Mouse (Mus musculus) heart, postnatal 0 days (tissue): ENCODE data around the gene Dbp. TPM values are rescaled to one million over a fixed set of nuclear protein-coding genes. Genes with fewer than 3 reads are reported as not detected.
A peak's percentile ranks its signal among the peaks of the same experiment; 100 is the strongest.

Experiments
- ATAC-seq: fragments of 200-750 bp; cut with Nextera tagmentation; 2 replicates; pipeline ENCODE4 v1.8.0; 2017; ENCODE audit warnings: low read depth, moderate number of reproducible peaks, moderate library complexity; ENCODE audit not compliant: insufficient read depth
- DNase-seq: peaks from one replicate; pipeline ENCODE4 v3.0.0-alpha.2; 2016; ENCODE audit warnings: low spot score
- H3K27ac ChIP-seq: fragments of 300-500 bp; sonication (generic); 2 replicates; pipeline ENCODE4 v1.5.1; 2014; ENCODE audit warnings: low read depth, mild to moderate bottlenecking
- H3K27me3 ChIP-seq: fragments of 300-500 bp; sonication (generic); 2 replicates; pipeline ENCODE4 v1.6.1; 2014; ENCODE audit warnings: low read length, mixed read lengths; ENCODE audit not compliant: control insufficient read depth, insufficient read depth
- H3K36me3 ChIP-seq: fragments of 300-500 bp; sonication (generic); replicated peaks from 2 replicates; pipeline ENCODE4 v1.6.1; 2014; ENCODE audit warnings: low read length, mixed read lengths; ENCODE audit not compliant: control insufficient read depth, insufficient read depth
- H3K4me1 ChIP-seq: fragments of 300-500 bp; sonication (generic); 2 replicates; pipeline ENCODE4 v1.6.1; 2014; ENCODE audit warnings: antibody characterized with exemption; ENCODE audit not compliant: control insufficient read depth, insufficient read depth
- H3K4me2 ChIP-seq: fragments of 300-500 bp; sonication (generic); 2 replicates; pipeline ENCODE4 v1.6.1; 2014; ENCODE audit warnings: low read depth, mild to moderate bottlenecking, low read length, moderate library complexity
- H3K4me3 ChIP-seq: fragments of 300-500 bp; sonication (generic); 2 replicates; pipeline ENCODE4 v1.5.1; 2014; ENCODE audit warnings: low read depth, low read length
- H3K9ac ChIP-seq: fragments of 300-500 bp; sonication (generic); replicated peaks from 2 replicates; pipeline ENCODE4 v1.6.1; 2014; ENCODE audit warnings: low read depth, low read length, mixed read lengths
- H3K9me3 ChIP-seq: fragments of 300-500 bp; sonication (generic); replicated peaks from 2 replicates; pipeline ENCODE4 v1.6.1; 2016; ENCODE audit warnings: low read length; ENCODE audit not compliant: control insufficient read depth
- CTCF ChIP-seq: IDR thresholded peaks from 2 replicates; pipeline ENCODE4 v1.5.1; 2016; ENCODE audit warnings: antibody characterized with exemption, control low read depth, low read depth
- EP300 ChIP-seq: IDR thresholded peaks from 2 replicates; pipeline ENCODE4 v1.6.1; 2016; ENCODE audit warnings: antibody characterized with exemption, low read depth
- WGBS: fragments of 180-500 bp; shearing (Covaris S2); extraction: QIAGEN DNeasy Blood & Tissue Kit; methylation state at CpG from one replicate; pipeline ENCODE4 v1.1.7; 2014; 5-methylcytosine and 5-hydroxymethylcytosine counted together
- polyA plus RNA-seq: library from polyadenylated mRNA; unstranded; fragments of >200 nt; fragmentation: Nextera tagmentation; extraction: Ambion mirVana; gene quantifications from 2 replicates; pipeline ENCODE4 v1.2.1, GENCODE M21; 2015
- total RNA-seq: library from RNA; depleted of rRNA; stranded (reverse); fragments of >200 nt; gene quantifications from 2 replicates; pipeline ENCODE4 v1.2.3, GENCODE M21; 2014; ENCODE audit warnings: low replicate concordance

Gene Dbp
- total and polyA plus RNA-seq, 2 experiments from 2014 or later: 21.9 to 29.3 TPM

GRCm38 (mm10) chr7:45667761-45668160 is 37.1 kb upstream of the Dbp start:
- Histone ChIP-seq H3K4me2 (no peak overlapping the region), H3K4me3 (no peak overlapping the region), H3K9me3 (no peaks in the 10 kb centered on the region), H3K4me1 (peaks cover 3% of the 10 kb centered on the region; the same call in 1 of the 2 replicates), H3K27ac (no peak overlapping the region), H3K36me3 (no peaks in the 10 kb centered on the region), H3K27me3 (no peaks in the 10 kb centered on the region), H3K9ac (no peak overlapping the region)
- WGBS: 71% methylated on average over 14 of the region's 14 CpGs
- DNase-seq: no peak
- TF ChIP-seq EP300: no peak
- TF ChIP-seq CTCF: no peak
- ATAC-seq: no peak

GRCm38 (mm10) chr7:45668921-45669320 is 36.0 kb upstream of the Dbp start:
- 94% methylated on average over 9 of the region's 9 CpGs for WGBS
- Histone ChIP-seq H3K36me3 (no peaks in the 10 kb centered on the region), H3K9me3 (no peaks in the 10 kb centered on the region), H3K9ac (no peak overlapping the region), H3K27ac (no peak overlapping the region), H3K4me3 (no peak overlapping the region), H3K4me2 (no peak overlapping the region), H3K27me3 (no peaks in the 10 kb centered on the region), H3K4me1 (peaks cover 3% of the 10 kb centered on the region; the same call in 1 of the 2 replicates)
- no peak for ATAC-seq
- DNase-seq: no peak
- TF ChIP-seq EP300 (no peak), CTCF (peak; percentile 8; the same call in 1 of the 2 replicates)

GRCm38 (mm10) chr7:45677627-45678295 is 27.1 kb upstream of the Dbp start:
- Histone ChIP-seq H3K9ac (no peak overlapping the region), H3K27ac (no peak overlapping the region), H3K27me3 (no peaks in the 10 kb centered on the region), H3K9me3 (no peaks in the 10 kb centered on the region), H3K4me1 (peaks cover 26% of the 10 kb centered on the region), H3K36me3 (no peaks in the 10 kb centered on the region), H3K4me2 (no peak overlapping the region), H3K4me3 (no peak overlapping the region)
- DNase-seq (no peak), ATAC-seq (no peak)
- TF ChIP-seq CTCF (no peak), EP300 (no peak)
- 76% methylated on average over 7 of the region's 7 CpGs for WGBS

- Histone ChIP-seq H3K36me3 (no peaks in the 10 kb centered on the region), H3K9ac (no peak overlapping the region), H3K27ac (no peak overlapping the region), H3K9me3 (no peaks in the 10 kb centered on the region), H3K4me3 (no peak overlapping the region), H3K4me2 (no peak overlapping the region), H3K4me1 (peaks cover 26% of the 10 kb centered on the region), H3K27me3 (no peaks in the 10 kb centered on the region)
- WGBS: 92% methylated on average over 14 of the region's 14 CpGs
- no peak for ATAC-seq
- no peak for TF ChIP-seq CTCF
- DNase-seq: no peak
These were observed 26.4 kb upstream of the Dbp start for GRCm38 (mm10) chr7:45678513-45678912.

- Histone ChIP-seq H3K4me1 (peaks cover 26% of the 10 kb centered on the region), H3K9me3 (no peaks in the 10 kb centered on the region), H3K27me3 (no peaks in the 10 kb centered on the region), H3K4me3 (no peak overlapping the region), H3K36me3 (no peaks in the 10 kb centered on the region), H3K4me2 (no peak overlapping the region), H3K27ac (peak overlapping the region; percentile 89), H3K9ac (no peak overlapping the region; the same call in 1 of the 2 replicates)
- WGBS: 49% methylated on average over 14 of the region's 14 CpGs
- TF ChIP-seq EP300: peak; percentile 90
- no peak for TF ChIP-seq CTCF
- peak; percentile 83 for ATAC-seq
- DNase-seq: peak; percentile 79
These were observed 24.8 kb upstream of the Dbp start for GRCm38 (mm10) chr7:45679966-45680621.
